Mouse (Mus musculus) heart, postnatal 4 days (tissue): ENCODE data around the gene Tmem9b. TPM values are rescaled to one million over a fixed set of nuclear protein-coding genes. Genes with fewer than 3 reads are reported as not detected.

ENCODE experiments used
- DNase-seq: peaks from one replicate; pipeline ENCODE4 v3.0.0; 2021
- total RNA-seq, 2 experiments: library from RNA; stranded (reverse); gene quantifications; 2 replicates each; pipeline ENCODE4 v1.2.3; 2021

The Tmem9b gene
- 10 to 100 TPM; 33.8 to 35.8 TPM for total RNA-seq

DNA sequence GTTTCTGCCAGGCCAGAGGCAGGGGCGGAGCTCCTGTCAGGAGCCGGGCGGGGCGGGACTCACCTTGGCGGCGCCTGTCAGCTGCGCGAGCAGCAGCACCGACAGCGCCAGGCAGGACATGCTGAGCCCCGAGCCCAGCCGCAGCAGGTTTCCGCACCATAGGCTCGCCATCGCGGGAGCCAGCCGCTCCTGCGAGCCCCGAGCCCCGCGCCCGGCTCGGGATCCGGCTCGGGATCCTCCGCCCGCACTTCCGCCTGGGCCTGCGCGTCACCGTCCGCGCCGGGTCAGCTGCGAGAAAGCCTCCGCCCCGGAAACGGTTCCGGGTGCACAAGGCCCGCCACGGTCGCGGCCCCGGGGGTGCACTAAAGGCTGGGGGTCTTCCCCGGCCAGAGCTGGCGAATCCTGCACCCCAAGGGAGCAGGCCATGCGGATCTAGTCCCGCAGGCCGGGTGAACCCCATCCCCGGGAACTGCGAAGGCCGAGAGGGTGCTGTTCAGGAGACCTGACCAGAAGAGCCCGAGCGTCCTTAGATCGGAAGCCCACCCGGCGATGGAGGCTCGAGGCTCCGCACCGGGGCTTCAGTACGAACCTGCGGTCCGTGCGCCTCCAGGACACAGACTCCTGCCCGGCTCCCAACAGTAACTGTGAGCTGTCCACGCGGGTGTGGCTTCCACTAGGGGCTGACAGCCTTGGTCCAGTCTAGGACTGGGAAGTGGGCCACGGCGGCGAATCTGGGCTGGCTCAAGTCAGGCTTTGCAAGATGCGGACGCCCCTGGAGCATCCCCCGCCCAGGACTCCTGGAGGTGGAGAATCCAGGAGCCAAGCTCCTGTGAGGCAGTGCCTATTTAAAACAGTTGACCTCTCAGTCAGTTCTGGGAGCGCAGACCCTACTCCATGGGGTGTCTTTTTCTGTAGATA, at the start of gene Tmem9b:
TSS of gene Tmem9b (minus strand) at position 868 of the 918 bp plus-strand sequence.
- DNase-seq: peak; percentile 82

DNA sequence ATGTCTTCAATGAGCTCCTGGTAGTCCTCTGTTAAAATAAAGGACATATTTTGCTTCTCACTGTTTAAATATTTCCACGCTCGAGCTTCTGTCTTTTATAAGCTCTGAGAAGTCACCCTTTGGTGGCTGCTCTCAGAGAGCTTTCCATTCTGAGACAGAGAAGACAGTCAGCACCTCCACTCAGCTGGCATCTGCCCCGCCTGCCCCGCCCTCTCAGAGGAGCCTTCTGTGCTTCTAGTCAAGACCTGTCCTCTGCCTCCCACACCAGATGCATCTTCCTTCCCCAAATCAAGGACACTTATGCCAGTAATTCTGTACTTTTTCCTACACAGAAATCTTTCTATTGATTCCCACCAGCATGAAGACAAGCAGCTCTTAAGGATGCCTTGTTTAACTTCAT, 48.0 kb upstream of the Tmem9b start:
- no peak for DNase-seq

DNA sequence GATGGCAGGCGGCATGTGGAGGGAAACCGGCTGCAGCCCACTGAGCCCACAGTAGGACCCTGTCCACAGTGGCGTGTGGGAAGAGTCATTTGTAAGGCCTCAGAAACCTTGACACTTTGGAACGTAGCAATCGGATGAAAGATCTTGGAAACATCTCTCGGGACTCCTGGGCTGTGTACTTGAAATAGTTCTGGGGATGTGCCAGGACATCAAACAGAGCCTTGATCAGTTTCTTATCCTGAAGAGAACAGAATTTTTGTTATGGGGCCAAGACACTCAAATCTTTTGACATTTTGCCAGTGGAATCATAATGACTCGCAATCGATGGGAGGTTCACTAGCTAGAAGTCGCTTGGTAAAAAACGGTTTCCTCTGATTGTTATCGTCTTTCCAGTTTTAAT, 46.5 kb upstream of the Tmem9b start:
- no peak for DNase-seq

GRCm38 (mm10) chr7:109795564-109795963, 42.9 kb upstream of the Tmem9b start:
- peak; percentile 32 for DNase-seq

DNA sequence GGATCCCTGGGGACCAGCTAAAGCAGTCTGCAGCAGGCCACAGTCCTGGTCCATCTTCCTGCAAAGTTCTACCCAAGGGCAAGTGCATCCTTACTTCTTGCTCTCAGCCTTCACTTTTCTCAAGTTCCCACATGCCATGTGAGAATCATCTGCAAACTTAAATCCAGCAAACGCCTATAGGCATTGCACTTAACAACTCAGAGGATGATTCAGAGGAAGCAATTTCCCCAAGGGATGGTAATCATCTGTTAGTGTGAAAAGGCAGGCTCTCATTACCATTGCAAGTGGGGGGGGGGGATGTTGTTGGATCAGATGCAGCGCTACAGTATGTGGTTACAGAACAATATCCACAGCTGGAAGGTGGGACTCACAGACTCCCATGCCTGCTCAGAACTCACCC, 41.9 kb upstream of the Tmem9b start:
- no peak for DNase-seq

GRCm38 (mm10) chr7:109792759-109793158, 40.1 kb upstream of the Tmem9b start:
- peak; percentile 76 for DNase-seq

GRCm38 (mm10) chr7:109790818-109791217, 38.1 kb upstream of the Tmem9b start:
- no peak for DNase-seq

- no peak for DNase-seq
Measured at GRCm38 (mm10) chr7:109787860-109788259, 35.2 kb upstream of the Tmem9b start.

- no peak for DNase-seq
Measured at GRCm38 (mm10) chr7:109783281-109783680, 30.6 kb upstream of the Tmem9b start.

DNA sequence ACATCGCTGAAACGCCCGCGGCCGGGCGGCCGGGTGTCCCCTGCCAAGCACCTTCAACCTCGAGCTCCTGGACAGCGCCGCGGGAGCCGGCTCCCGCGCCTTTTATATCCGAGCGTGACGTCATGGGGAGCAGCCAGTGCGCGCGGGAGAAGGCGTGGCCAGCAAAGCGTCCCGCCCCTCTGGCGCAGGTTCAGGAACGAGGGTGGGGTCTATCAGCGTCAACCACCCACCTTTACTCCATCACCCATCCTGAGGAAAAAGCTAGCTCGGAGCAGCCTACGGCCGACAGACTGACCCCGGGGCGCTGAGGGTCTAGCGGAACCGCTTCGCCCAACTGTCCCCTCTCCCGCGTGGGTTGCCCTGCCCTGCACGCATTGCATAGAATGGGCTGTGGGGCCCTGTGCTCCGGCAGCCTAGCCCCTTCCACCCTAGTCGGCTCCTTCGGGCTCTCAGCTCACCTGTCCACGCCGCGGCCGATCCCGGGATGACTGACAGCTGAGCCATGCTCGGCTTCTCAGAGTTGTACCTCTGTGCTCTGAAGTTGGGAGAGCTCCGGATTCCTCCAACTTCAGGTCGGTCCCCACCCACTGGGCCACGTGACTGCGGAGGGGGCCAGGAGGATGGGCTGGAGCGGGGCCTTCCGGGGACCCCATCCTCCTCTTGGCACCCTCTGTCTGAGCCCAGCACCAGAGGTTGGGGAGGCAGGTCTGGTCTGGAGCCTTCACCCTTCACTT, 29.0 kb upstream of the Tmem9b start, which contains the start of gene Nrip3:
TSS of gene Nrip3 (minus strand) at position 556 of the 734 bp plus-strand sequence.
- peak; percentile 79 for DNase-seq

DNA sequence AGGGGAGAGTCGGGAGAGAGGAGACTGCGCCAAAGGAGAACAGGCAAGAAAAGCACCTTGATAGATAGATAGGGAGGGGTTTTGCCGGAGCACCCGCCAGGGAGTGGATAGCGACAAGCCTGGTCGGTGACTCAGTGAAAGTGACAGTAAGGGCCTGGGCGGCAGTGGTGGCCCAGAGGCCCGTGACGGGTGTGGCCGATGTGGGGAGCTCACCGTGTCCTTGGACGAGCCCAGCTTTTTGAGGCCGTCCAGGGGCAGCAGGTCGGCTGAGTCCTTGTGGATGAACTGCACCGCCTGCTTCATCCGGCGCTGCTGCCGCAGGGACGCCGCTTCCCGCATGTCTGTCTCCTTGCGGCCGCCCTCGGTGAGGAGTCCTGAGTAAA, 28.4 kb upstream of the Tmem9b start:
- DNase-seq: no peak

- no peak for DNase-seq
Measured at GRCm38 (mm10) chr7:109772251-109772650, 19.6 kb upstream of the Tmem9b start.

DNA sequence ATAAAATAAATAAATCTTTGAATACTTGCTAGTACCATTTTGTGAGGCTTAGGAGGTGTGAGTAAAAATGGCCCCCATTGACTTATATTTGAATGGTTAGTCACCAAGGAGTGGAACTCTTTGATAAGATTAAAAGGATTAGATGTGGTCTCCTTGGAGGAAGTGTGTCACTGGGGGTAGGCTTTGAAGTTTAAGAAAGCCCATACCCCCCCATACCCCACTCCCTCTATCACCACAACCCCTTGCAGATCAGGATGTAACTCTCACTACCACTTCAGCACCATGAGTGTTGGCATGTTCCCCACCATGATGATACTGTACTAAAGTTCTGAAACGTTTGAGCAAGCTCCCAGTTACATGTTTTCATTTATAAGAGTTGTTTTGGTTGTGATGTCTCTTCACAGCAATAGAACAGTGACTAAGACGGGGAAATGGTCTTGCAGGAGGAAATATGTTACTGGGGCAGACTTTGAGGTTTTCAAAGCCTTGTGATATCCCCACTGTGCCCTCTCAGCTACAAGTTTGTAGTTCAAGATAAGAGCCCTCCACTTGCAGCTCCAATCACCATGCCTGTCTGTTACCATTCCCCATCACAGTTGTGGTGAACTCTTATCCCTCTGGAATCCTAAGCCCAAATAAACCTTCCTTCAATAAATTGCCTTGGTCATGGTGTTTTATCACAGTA, 16.2 kb upstream of the Tmem9b start:
- no peak for DNase-seq

DNA sequence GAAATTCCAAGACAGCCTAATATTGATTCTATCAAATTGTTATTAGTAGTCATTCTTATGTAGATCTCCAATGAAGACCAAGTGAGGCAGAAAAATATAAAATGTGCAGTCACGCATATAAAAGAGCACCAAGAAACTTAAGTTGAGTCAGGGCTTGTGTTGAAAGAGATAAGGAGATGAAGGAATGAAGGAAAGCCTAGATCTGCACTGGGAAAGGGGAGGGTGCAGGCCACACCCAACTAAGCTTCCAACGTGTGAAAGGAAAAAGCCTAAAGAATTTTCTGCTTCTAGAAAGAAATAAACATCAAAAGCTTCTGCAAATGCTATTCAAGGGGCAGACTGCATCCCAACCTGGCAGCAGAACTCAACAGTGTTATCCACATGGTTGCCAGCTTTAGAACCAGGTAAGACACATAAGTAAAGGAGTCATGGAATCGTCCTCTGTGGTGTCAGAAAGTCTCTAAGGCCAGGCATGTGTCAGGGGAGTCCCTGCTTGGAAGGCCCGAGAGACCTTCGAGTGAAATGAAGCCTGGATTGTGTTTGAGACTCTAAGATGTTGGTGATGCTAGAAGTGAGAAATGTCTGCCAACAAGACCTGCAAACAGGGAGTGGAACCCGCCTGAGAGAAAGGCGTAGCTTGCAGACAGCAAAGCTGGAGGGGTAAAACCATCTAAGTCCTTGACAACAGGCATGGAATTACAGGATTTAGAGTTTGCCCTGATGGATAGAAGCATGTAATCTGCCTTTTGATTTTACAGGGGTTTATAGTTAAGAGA, 15.1 kb upstream of the Tmem9b start:
- DNase-seq: no peak

DNA sequence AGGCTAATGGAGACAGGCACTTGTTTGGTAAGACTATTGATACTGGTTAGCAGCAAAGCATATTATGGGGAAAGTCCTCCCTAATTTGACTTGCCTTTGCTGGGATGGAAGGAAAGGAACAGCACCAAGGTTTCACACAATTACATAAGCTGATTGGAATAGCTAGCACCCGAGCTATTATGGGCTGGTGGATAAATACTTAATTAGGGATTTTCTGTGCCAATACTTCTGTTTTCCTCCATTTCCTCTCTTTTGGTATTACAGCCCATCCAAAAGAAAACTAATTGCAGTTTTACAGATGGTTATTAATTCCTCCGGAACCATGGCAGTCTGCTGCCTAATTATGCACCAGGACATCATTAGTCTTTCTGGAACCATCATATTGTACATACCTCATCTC, 11.3 kb upstream of the Tmem9b start:
- no peak for DNase-seq

- DNase-seq: no peak
Measured at GRCm38 (mm10) chr7:109756291-109756690, 3.6 kb upstream of the Tmem9b start.

DNA sequence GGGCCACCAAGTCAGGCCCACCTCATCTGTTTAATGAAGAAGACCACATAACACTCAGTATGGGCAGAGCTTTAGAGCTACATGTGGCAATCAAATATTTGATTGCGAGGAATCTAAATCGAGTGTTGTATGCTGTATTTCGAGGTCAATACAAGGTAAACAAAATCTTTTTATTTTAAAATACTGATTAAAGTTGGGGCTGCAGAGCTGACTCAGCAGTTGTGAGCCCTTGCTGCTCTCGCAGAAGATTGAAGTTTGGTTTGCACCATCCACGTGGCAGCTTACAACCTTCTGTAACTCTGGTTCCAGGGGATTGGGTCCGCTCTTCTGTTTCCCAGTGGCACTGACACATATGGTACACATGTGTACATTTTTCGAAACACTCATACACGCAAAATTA, 1.4 kb upstream of the Tmem9b start:
- DNase-seq: no peak

GRCm38 (mm10) chr7:109751427-109752007, 1.2 kb downstream of the Tmem9b start:
- no peak for DNase-seq

- no peak for DNase-seq
Measured at GRCm38 (mm10) chr7:109747747-109748146, 4.9 kb downstream of the Tmem9b start.

DNA sequence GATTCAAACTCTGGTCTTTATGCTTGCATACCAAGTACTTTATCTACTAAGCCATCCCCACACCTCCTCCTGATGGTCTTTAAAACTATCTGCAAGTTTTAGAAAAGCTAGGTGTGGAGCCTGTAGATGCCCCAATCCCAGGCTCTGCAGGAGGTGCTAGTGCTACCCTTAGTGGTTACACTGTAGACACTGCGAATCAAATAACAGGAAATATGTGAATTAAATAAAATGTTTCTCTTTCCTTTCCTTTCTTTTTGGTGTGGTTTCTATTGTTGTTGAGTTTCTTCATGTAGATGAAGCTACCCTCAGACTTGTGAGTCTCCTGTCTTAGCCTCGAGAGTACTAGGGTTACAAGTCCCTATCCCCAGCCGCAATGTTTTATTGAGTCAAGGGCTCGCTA, 11.0 kb downstream of the Tmem9b start:
- DNase-seq: no peak

DNA sequence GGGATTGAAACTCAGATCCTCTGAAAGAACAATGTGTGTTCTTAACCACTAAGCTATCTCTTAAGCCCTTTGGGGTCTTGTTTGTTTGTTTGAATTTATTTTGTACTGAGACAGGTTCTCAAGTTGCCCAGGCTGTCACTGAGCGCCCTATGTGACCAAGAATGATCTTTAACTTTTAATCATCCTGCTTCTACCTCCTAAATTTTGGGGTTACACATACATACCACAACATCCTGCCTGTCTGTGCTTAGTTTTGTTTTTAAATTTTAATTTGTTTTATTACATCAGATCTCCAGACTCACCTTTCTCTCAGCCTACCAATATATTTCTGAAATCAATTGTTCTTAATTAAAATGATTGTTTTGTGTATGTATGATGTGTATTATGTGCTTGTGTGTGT, 11.6 kb downstream of the Tmem9b start:
- DNase-seq: no peak
